Mouse (Mus musculus) lung, adult 2 months (tissue): ENCODE data around the gene Csf2rb.

Experiments used
- CTCF ChIP-seq: fragments of 200-500 bp; IDR thresholded peaks from 2 replicates; pipeline ENCODE4 v1.5.1; 2011; ENCODE audit warnings: mild to moderate bottlenecking, low read length, control low read depth; ENCODE audit not compliant: insufficient read depth
- POLR2A ChIP-seq: fragments of 200-500 bp; IDR thresholded peaks from 2 replicates; pipeline ENCODE4 v1.6.1; 2011; ENCODE audit warnings: low read depth, mild to moderate bottlenecking, control low read depth, low read length, borderline replicate concordance; ENCODE audit errors: extremely low read depth

DNA sequence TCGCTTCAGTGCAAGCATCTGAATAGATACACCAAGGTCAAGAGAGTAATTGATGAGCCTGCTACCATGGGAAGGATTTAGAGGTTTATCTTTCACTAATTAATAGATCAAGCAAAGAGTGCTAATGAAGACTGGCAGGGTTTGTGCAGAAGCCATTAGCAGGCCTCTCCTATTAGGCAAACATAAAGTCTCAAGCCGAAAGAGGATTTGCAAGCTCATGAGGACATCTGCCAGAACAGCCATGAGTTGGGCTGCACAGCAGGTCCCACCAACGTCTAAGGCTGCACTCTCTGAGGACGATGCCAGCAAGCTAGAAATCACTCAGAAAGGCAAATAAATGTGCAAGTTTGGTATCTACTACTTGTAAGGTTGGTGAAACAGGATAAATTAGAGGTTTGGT is 55.2 kb downstream of the Csf2rb start:
- no peak for TF ChIP-seq POLR2A
- TF ChIP-seq CTCF = no peak
